Mouse (Mus musculus): ENCODE data around the gene Tln2.
A peak's percentile ranks its signal among the peaks of the same experiment; 100 is the strongest.

Gene Tln2

GRCm38 (mm10) chr9:67348983-67349382 lies 210.5 kb downstream of the Tln2 start:
- DNase-seq, result no peak

- no peak for DNase-seq
Measured at GRCm38 (mm10) chr9:67347184-67347583, 212.3 kb downstream of the Tln2 start.

GRCm38 (mm10) chr9:67331281-67331680 lies 228.2 kb downstream of the Tln2 start:
- no peak for DNase-seq

GRCm38 (mm10) chr9:67328451-67328850 lies 231.1 kb downstream of the Tln2 start:
- DNase-seq, result no peak

- no peak for DNase-seq
Measured at GRCm38 (mm10) chr9:67321886-67322285, 237.6 kb downstream of the Tln2 start.

GRCm38 (mm10) chr9:67315356-67315755 lies 244.1 kb downstream of the Tln2 start:
- no peak for DNase-seq

GRCm38 (mm10) chr9:67304992-67305391 lies 254.5 kb downstream of the Tln2 start:
- no peak for DNase-seq

- DNase-seq, result no peak
Measured at GRCm38 (mm10) chr9:67303986-67304385, 255.5 kb downstream of the Tln2 start.

GRCm38 (mm10) chr9:67303038-67303437 lies 256.5 kb downstream of the Tln2 start:
- peak; percentile 85 for DNase-seq

GRCm38 (mm10) chr9:67302386-67302989 lies 257.0 kb downstream of the Tln2 start:
- DNase-seq, result peak; percentile 91

- peak; percentile 78 for DNase-seq
Measured at GRCm38 (mm10) chr9:67301571-67301970, 257.9 kb downstream of the Tln2 start.

GRCm38 (mm10) chr9:67300769-67301168 lies 258.7 kb downstream of the Tln2 start:
- DNase-seq, result peak; percentile 70

GRCm38 (mm10) chr9:67300346-67300745 lies 259.2 kb downstream of the Tln2 start:
- DNase-seq, result peak; percentile 87

- DNase-seq, result peak; percentile 92
Measured at GRCm38 (mm10) chr9:67299164-67299563, 260.3 kb downstream of the Tln2 start.

- peak; percentile 87 for DNase-seq
Measured at GRCm38 (mm10) chr9:67297236-67297889, 262.1 kb downstream of the Tln2 start.

GRCm38 (mm10) chr9:67287457-67287856 lies 272.0 kb downstream of the Tln2 start:
- no peak for DNase-seq

GRCm38 (mm10) chr9:67286801-67287200 lies 272.7 kb downstream of the Tln2 start:
- DNase-seq, result no peak

- no peak for DNase-seq
Measured at GRCm38 (mm10) chr9:67285544-67285943, 274.0 kb downstream of the Tln2 start.

- DNase-seq, result peak; percentile 81
Measured at GRCm38 (mm10) chr9:67281812-67282211, 277.7 kb downstream of the Tln2 start.

- DNase-seq, result peak; percentile 88
Measured at GRCm38 (mm10) chr9:67280311-67280710, 279.2 kb downstream of the Tln2 start.

GRCm38 (mm10) chr9:67276446-67276845 lies 283.1 kb downstream of the Tln2 start:
- DNase-seq, result no peak

- DNase-seq, result no peak
Measured at GRCm38 (mm10) chr9:67274296-67274695, 285.2 kb downstream of the Tln2 start.

GRCm38 (mm10) chr9:67273362-67273761 lies 286.1 kb downstream of the Tln2 start:
- DNase-seq, result no peak

GRCm38 (mm10) chr9:67270734-67271133 lies 288.8 kb downstream of the Tln2 start:
- no peak for DNase-seq

Measured in heart, adult 11 months (tissue).